Mouse (Mus musculus) embryo, embryonic 9.5 days (tissue): ENCODE results near the gene Vax1.

Experiments used
- DNase-seq: peaks from one replicate; pipeline ENCODE4 v3.0.0-alpha.2; 2017; ENCODE audit errors: extremely low spot score

The Vax1 gene

DNA sequence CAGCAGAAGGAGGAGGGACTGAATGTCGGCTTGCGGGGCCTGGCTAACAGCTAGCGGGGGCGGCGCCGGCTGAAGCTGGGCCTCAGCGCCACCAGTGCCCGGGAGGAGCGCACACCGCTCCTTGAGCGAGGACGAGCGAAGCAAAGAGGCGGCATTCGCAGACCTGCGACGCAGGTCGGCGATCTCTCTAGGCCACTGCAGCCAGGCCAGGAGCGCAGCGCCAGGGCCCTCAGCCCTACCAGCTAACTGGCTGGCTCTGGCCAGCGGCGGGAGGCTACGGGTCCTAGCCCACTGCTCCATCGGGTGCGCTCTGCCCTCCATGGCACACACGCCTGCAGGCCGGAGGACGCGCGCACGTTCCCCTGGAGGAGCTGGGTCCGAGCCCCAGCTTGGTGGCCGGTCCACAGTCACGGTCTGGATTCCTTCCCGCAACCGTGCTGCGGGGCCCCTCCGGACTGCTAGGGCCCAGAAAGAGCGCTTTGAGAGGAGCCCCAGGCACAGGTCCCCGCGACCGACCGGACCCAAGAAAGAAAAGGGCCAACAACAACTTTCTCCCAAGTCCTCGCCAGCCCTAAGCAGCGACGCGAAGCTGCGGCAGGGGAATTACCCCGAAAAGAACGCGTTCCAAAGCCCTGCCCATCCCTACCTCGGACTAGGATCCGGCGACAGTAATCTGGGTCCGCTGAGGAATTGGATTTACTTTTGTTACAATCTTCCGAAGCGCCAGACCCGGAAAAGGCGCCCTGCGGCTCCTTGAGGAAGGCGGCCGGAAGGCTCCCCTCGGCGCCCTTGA, 517 bp downstream of the Vax1 start:
- DNase-seq: peak; percentile 65

DNA sequence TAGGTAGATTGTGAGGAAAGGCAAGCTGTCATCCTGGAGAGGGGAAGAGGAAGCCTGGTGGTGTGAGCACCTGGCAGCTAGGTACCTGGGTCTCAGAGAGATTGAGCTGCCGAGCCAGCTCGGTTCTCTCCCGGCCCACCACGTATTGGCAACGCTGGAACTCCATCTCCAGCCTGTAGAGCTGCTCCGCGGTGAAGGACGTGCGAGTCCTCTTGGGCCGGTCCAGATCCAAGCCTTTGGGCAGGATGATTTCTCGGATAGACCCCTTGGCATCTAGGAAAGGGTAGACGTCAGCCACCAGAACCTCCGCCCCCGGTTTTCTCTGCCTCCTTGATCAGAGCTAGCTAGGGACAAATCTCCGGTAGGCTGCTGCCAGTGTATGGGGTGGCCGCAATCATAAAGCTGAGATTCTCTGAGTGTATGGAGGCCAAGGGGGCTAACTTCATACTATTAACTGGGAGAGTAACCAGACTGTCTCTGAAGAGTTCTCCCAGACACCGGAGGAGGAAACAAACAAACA, 1.4 kb downstream of the Vax1 start:
- DNase-seq: peak; percentile 23

GRCm38 (mm10) chr19:59167871-59168270, 2.0 kb downstream of the Vax1 start:
- no peak for DNase-seq

DNA sequence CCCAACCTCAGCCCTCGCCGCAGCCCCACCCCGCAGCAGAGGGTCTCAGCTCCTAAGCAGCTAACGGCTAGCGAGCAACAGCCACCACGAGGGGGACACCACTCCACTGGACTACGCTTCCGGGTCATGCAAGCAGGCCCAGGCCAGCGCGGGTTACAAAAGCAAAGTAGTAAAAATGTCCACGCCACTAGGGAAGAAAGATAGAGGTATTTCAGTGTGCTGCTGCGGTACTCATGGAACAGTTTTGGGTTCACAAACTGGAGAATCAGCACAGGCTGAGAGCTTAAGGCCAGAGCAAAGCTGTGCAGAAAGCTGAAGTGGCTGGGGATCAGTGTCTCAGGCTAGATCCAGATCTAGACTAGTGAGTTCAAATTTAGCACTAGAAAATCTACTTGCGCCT, 3.0 kb downstream of the Vax1 start:
- DNase-seq: no peak

- peak; percentile 74 for DNase-seq
These were observed 3.5 kb downstream of the Vax1 start for GRCm38 (mm10) chr19:59166311-59166761.

DNA sequence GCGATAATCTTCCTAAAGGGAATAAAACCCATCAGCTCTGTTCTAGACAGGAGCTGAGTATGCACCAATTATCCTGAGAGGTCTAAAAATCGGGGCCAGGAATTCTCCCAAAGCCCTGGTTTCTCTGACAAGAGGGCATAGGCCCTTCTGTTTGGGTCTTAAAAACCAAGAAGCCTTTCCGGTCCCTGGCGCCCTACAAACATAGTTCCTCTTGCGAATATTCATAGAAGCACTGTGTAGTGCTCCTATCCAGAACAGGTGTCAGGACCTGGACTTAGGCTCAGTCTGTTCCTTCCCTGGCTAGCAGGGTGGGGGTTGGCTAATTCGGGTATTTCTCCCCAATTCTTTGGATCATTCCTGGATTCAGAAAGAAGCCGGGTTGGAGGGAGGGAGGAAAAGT, 4.3 kb downstream of the Vax1 start:
- peak; percentile 36 for DNase-seq

DNA sequence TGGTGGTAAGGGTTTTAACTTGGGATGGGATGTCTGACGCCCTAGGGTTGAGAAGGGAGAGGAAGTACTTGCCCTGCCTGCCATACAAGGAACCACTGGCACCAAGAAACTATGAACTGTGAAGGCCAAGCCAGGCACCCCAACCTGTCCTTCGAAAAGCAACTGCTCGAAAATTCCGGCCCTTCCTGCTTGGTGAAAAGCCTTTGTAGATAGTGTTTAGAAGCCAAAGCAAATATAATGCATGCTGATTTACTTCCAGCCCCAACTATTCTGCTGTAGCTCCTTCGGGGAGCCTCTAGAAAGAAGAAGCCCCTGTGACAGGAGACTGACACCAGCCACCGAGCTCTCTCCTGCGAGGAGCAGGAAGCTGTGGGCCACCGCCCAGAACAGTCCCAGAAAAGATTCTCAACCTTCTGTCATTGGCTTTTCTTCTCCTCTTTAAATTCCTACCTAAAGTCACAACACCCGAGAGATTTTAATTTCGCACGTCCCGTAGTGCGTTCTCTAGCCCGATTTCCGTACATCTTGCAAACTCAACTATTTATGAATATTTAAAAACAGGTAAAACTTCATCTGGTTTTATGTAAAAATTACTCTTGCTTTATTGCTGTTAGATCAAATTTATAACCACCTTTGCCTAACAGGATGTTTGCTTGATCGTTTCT, 4.8 kb downstream of the Vax1 start:
- DNase-seq: peak; percentile 51

- no peak for DNase-seq
These were observed 5.7 kb downstream of the Vax1 start for GRCm38 (mm10) chr19:59164111-59164510.

GRCm38 (mm10) chr19:59156702-59157101, 13.2 kb downstream of the Vax1 start:
- DNase-seq: no peak

GRCm38 (mm10) chr19:59154171-59154570, 15.7 kb downstream of the Vax1 start:
- no peak for DNase-seq

GRCm38 (mm10) chr19:59145492-59146140, 24.2 kb downstream of the Vax1 start:
- DNase-seq: no peak

DNA sequence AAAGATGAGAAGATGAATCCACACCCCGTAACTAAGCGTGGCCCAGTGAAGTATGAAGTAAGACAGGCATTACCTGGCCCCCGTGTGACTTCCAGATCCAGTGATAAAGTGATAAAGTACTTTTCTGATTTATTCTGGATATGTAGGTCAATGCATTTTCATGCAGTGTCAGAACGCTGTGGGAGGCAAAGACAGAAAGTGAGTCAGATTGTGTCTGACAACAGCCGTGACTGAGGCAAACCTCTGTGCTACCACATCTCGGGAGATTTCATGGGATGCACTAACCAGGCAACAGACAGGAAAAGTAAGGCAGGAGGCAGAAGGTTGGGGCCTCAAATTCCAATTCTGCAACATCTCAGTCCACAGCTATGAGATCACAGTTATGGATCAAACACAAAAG, 24.8 kb downstream of the Vax1 start:
- no peak for DNase-seq

DNA sequence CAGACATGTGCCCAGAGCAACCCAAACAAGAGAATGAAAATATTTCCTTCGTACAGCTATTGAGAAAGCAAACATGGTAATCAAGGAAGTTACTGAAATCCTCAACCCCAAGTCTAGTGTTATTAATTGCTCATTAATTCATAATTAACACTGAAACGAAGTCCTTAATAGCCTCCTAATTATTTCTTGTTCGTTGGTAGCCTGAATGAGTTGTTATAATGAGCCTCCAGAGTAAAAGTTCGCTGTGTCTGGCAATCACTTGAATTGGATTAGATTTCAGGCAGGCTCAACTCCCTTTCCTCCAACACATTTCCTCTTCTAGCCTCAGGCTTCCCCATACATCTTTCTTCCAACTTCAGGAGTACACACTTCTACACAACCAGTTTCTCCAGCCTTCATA, 27.6 kb downstream of the Vax1 start:
- no peak for DNase-seq

GRCm38 (mm10) chr19:59135387-59135786, 34.5 kb downstream of the Vax1 start:
- no peak for DNase-seq

- no peak for DNase-seq
These were observed 34.9 kb downstream of the Vax1 start for GRCm38 (mm10) chr19:59134916-59135315.

- DNase-seq: peak; percentile 25
These were observed 36.7 kb downstream of the Vax1 start for GRCm38 (mm10) chr19:59133202-59133601.

- DNase-seq: no peak
These were observed 40.2 kb downstream of the Vax1 start for GRCm38 (mm10) chr19:59129671-59130070.

GRCm38 (mm10) chr19:59128531-59129204, 41.2 kb downstream of the Vax1 start:
- no peak for DNase-seq

DNA sequence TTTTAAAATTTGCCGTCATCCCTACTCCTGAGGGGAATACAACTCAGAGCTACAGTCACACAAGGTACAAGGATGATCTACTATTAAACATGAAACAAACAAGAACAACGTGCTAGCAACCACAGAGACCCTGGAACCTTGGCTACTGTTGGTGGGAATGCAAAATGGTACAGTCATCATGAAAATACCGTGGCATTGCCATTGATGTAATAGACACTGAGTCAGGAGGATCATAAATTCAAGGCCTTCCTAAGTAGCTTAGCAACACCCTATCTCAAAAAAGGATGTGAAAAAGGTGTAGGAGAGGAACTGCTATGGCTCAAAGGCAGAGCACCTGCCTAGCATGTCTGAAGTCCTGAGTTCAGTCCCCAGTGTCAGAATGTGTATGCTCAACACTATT, 42.4 kb downstream of the Vax1 start:
- no peak for DNase-seq
